Comparison of ENCODE assay signal across 12 mouse cellular contexts in the genomic region with DNA sequence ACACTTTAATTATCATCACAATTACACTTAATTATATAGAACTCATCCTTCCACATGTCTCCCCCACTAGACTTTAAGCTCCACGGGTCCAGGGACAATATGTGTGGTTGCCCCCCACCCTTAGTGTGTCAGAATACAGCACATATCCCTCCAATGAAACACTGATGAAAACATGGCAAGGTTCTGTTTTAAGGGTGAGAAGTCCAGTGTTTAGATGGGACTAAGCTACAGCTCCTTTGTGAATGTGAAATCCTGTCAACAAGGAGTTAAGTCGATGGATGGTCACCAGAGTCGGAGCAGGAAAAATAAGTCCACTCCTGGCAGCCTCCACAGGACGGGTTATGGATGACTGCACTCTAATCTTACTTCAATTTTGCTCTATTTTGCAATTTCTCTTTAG. TPM values are rescaled to one million over a fixed set of nuclear protein-coding genes. Genes with fewer than 3 reads are reported as not detected.
DNase-seq lines count a peak whose midpoint lies in the region; ATAC-seq lines count a peak whose summit lies in the region.
"Had no signal": no experiment of that assay in that cellular context is flagged by ENCODE, and none has a peak within 500 bp of the region (broad histone marks: within the 10 kb centered on the region; RNA-seq: fewer than 3 reads in every experiment).

No protein-coding gene starts in this region.

- 11% methylated on average over 4 of the region's 4 CpGs for WGBS in heart, embryonic 16.5 days
- WGBS in midbrain, embryonic 11.5 days, result 3% methylated on average over 4 of the region's 4 CpGs

- no peak overlapping the region for H3K27ac ChIP-seq in heart, embryonic 16.5 days (ENCODE audit: low read length)
- H3K27ac ChIP-seq in midbrain, embryonic 11.5 days (ENCODE audit: low read depth, low read length), result no peak overlapping the region

- no peaks in the 10 kb centered on the region; the same call in 1 of the 2 replicates for H3K27me3 ChIP-seq in heart, embryonic 16.5 days (ENCODE audit: control insufficient read depth, insufficient read depth, low read length)
- no peaks in the 10 kb centered on the region for H3K27me3 ChIP-seq in midbrain, embryonic 11.5 days (ENCODE audit: control insufficient read depth, insufficient read depth, low read length)

- ATAC-seq in heart, embryonic 16.5 days (replicated peaks; ENCODE audit: extremely low read depth, insufficient read depth, low FRiP score), result no peak
- no peak for ATAC-seq in midbrain, embryonic 11.5 days (ENCODE audit: low FRiP score)

- no peaks in the 10 kb centered on the region for H3K9me3 ChIP-seq in heart, embryonic 16.5 days (replicated peaks; ENCODE audit: control insufficient read depth, low read length)
- no peaks in the 10 kb centered on the region for H3K9me3 ChIP-seq in midbrain, embryonic 11.5 days (ENCODE audit: control insufficient read depth, low read length)

- peak overlapping the region; percentile 96; the same call in 1 of the 2 replicates for H3K9ac ChIP-seq in heart, embryonic 16.5 days (ENCODE audit: low read length)
- H3K9ac ChIP-seq in midbrain, embryonic 11.5 days (ENCODE audit: low read length), result peak overlapping the region; percentile 4; the same call in 1 of the 2 replicates

- DNase-seq in heart, adult 11 months, result peak; percentile 58
- DNase-seq in heart, postnatal 36 days, result no peak
- peak; percentile 48 for DNase-seq in Muller cell, postnatal 12 days (ENCODE audit: inconsistent ontology term)
- DNase-seq in midbrain, embryonic 11.5 days (ENCODE audit: low spot score, missing footprints), result peak; percentile 86
- no peak for DNase-seq in adrenal gland, adult 2 months
- DNase-seq in spleen, postnatal 10 days (ENCODE audit: low spot score in 2 of 2), result no peak
- no peak for DNase-seq in cerebellum, adult 9-11 months
- DNase-seq: gastrocnemius, postnatal 14 days; lung, postnatal 10 days had no signal

- H3K4me2 ChIP-seq in heart, embryonic 16.5 days (ENCODE audit: low read depth, low read length), result peak overlapping the region; percentile 66
- H3K4me2 ChIP-seq in midbrain, embryonic 11.5 days, result peak overlapping the region; percentile 71

- peaks cover 50% of the 10 kb centered on the region for H3K4me1 ChIP-seq in heart, embryonic 16.5 days (ENCODE audit: control insufficient read depth, insufficient read depth, low read length)
- peaks cover 19% of the 10 kb centered on the region for H3K4me1 ChIP-seq in midbrain, embryonic 11.5 days (ENCODE audit: control insufficient read depth, insufficient read depth, low read length)

- peak overlapping the region; percentile 87 for H3K4me3 ChIP-seq in heart, embryonic 16.5 days (ENCODE audit: low read length)
- H3K4me3 ChIP-seq in midbrain, embryonic 11.5 days (ENCODE audit: low read depth, low read length), result peak overlapping the region; percentile 91

- H3K36me3 ChIP-seq in heart, embryonic 16.5 days (ENCODE audit: control insufficient read depth, insufficient read depth), result no peaks in the 10 kb centered on the region
- H3K36me3 ChIP-seq in midbrain, embryonic 11.5 days (ENCODE audit: control insufficient read depth, insufficient read depth, low read length), result no peaks in the 10 kb centered on the region

- intact Hi-C loops in heart, postnatal 36 days (cut with DNase I), result loop anchor here (2.0 kb wide), 1 partner anchor 14 kb away; no protein-coding TSS in a partner anchor

RNA-seq across cellular contexts. Expression of a gene that starts 2.8 kb away (rescaled TPM):
- 10 to 100 TPM; 60.5 to 71.4 TPM for total RNA-seq in heart, postnatal 36 days (2021)
- polyA plus RNA-seq in heart, embryonic 16.5 days (2015; fragmentation: Nextera tagmentation; extraction: Ambion mirVana), result 27.8 and 36.4 TPM in 2 replicates
- polyA plus RNA-seq in midbrain, embryonic 11.5 days (2014; fragmentation: Nextera tagmentation; extraction: Ambion mirVana), result 44.4 and 49.8 TPM in 2 replicates
- total RNA-seq in adrenal gland, adult 2 months (2021), result 10 to 100 TPM; 56.4 to 64.4 TPM
- 3.4 and 3.7 TPM in 2 replicates for polyA plus RNA-seq in adrenal gland, adult 2 months (2012; rRNA removed)

RNA-seq across cellular contexts. Expression of a gene that starts 22.3 kb away (rescaled TPM):
- not detected for total RNA-seq in heart, postnatal 36 days (2021)
- not detected in 2 replicates for polyA plus RNA-seq in heart, embryonic 16.5 days (2015; fragmentation: Nextera tagmentation; extraction: Ambion mirVana)
- not detected in 2 replicates for polyA plus RNA-seq in midbrain, embryonic 11.5 days (2014; fragmentation: Nextera tagmentation; extraction: Ambion mirVana)
- not detected for total RNA-seq in adrenal gland, adult 2 months (2021)
- polyA plus RNA-seq in adrenal gland, adult 2 months (2012; rRNA removed), result not detected in 2 replicates
- total RNA-seq: gastrocnemius, postnatal 14 days had no signal
- polyA plus RNA-seq: C2C12; spleen, adult 2 months had no signal

Comparison
In these comparisons a context has a peak if more than half of its experiments do, and no peak if none do; other contexts are left out.
1. DNase-seq: peak in heart, adult 11 months (single experiment), Muller cell, postnatal 12 days (single experiment) and midbrain, embryonic 11.5 days (single experiment); none in heart, postnatal 36 days (0 of 2), adrenal gland, adult 2 months (single experiment), spleen, postnatal 10 days (0 of 2) and cerebellum, adult 9-11 months (single experiment).